Mouse (Mus musculus) left cerebral cortex, postnatal 14 days (tissue): ENCODE measurements at regions not wholly inside any gene's neighbourhood (a gene's known extent, or its start where the extent isn't known, plus 50 kb on each side); places are given as distances from the start of the nearest gene placed in this dataset.
A peak's percentile ranks its signal among the peaks of the same experiment; 100 is the strongest.

Experiments used
- DNase-seq, 2 experiments: peaks; one replicate each; pipeline ENCODE4 v3.0.0; 2021 to 2022; ENCODE audit warnings: low spot score in 2 of 2, mixed read lengths in 1 of 2
- intact Hi-C: fragments of 180-260 bp; cut with DNase I; formaldehyde crosslinking; loops from one replicate; pipeline ENCODE4 v1.15.1; 2025

- intact Hi-C loops: no loop called here
- no peak for DNase-seq
Measured at GRCm38 (mm10) chr8:128003881-128004286, 354.5 kb upstream of the Nrp1 start.

DNA sequence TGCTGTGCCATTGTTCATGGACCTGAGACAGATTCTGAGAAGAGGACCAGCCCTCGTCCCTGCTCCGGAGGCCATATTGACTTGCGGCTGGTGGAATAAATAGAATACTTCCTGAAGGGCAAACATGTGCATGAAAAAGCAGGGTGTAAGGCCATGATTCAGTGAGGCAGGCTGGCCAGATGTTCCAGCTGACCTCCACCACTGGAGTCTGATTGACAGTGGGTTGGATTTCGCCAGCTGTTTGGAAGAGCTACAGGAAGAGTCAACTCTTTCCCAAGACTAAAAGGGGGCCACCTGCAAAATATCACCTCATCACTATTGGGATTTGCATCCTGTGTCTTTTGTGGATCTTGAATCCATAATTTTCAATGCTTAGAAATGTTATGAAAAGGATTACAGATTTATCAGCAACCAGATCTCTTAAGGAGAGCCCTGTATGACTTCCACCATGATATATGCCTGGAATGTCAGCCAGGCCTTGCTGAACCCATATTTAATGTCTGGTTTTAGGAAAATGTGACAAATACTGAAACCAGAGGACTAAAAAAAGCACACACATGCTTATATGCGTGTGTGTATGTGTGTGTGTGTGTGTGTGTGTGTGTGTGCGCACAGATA is 348.9 kb upstream of the Nrp1 start:
- intact Hi-C loops: no loop called here
- DNase-seq: no peak

- intact Hi-C loops: no loop called here
- DNase-seq: no peak
Measured at GRCm38 (mm10) chr8:128017171-128017570, 341.2 kb upstream of the Nrp1 start.

DNA sequence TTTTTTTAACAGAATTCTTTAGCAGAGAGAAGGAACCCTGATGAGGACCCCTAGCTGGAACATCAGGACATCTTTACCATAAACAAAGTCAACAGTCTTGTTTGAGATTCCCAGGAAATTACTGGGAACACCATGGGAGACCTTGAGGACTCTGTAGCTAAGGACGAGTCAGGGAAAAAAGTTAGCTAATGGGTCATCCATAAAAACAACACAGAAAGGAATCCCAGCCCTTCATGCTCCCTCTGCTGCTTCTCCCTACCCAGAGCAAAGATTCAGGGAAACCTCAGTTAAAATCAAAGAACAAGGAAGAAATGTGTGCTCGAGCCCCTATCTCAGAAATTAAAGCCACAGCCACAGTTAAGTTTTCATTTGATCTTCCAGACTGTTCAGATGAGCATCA is 334.7 kb upstream of the Nrp1 start:
- intact Hi-C loops: no loop called here
- no peak for DNase-seq

DNA sequence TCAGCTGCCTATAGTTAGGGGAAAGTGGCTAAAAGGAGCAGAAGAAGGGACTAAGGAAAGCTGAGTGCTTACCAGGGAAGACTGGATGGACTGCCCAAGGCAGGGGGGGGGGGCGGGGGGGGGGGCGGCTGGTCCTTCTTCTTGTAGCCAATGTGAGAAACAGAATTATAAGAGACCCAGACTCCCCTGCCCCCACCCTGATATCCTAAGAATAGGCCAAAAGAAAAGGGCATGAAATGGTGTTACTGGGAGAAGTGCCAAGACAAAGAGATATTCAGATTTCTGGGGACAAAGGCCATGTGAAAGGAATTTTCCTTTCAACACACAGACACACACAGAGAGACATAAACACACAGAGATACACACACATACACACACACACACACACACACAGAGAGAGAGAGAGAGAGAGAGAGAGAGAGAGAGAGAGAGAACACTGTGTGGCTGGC is 333.6 kb upstream of the Nrp1 start:
- intact Hi-C loops: no loop called here
- no peak for DNase-seq

GRCm38 (mm10) chr8:128025251-128025856 is 333.1 kb upstream of the Nrp1 start:
- peak; percentile 34 to 38 for DNase-seq
- intact Hi-C loops: no loop called here

DNA sequence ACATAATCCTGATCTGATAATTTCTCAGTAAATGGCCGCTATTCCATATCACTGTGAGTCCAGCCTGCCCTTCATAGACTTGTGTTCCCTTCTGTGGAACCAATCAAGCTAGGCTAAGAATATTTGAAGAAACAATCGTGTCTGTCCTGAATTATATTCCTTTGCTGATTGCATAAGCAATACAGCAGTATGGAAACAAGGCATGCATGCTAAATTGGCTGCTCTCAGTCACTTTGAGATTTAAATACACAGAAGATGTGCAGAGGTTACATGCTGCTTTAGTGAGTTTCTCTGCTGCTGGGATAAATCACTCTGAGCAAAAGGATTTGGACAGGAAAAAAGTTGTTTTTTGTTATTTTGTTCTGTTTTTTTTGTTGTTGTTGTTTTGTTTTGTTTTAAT is 331.4 kb upstream of the Nrp1 start:
- no peak for DNase-seq
- intact Hi-C loops: no loop called here

DNA sequence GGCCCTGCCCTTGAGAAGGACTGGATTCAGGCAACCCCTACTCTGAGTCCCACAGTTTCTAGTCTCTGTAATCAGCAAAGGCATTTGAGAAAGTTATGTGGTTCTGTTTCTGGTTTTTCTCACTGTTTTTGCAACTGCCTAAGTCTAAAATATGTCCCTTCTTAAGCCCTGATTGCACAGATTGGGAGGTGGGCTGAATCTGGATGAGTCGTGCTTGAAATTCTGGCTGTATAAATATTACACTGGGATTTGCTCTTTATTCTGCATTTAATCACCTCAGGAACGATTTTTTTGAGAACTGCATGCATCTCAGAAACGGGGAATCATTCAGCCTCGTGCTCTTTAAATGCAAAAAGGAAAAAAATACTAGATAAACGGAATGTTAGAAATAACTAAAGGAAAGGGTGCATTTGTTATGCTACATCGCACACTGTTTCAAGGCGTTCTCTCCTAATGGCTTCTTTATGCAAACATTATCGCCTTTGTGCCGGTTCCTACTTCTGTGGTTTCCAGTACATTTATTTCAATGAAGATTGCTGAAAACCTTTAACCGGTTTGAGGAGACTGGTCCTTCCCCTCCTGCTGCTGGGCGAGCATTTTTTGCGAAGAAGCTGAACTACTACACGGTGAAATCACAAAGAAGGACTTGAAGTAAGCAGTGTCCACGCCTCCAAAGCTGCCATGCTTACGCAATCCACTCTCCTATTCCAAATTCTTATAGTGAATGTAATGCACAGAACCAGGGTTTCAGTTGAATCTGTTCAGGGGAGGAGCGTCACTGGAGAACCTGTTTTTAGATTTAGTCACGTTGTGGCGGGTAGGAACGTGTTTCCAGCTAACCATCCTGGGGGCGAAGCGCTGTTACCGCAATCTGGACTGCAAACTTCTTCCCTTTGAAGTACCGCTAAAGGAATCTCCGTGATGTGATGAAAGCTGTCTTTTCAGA is 327.8 kb upstream of the Nrp1 start:
- intact Hi-C loops: loop anchor here (1.0 to 5.0 kb wide), 3 partner anchors 113 to 328 kb away; partner anchors contain the start of gene Nrp1

DNA sequence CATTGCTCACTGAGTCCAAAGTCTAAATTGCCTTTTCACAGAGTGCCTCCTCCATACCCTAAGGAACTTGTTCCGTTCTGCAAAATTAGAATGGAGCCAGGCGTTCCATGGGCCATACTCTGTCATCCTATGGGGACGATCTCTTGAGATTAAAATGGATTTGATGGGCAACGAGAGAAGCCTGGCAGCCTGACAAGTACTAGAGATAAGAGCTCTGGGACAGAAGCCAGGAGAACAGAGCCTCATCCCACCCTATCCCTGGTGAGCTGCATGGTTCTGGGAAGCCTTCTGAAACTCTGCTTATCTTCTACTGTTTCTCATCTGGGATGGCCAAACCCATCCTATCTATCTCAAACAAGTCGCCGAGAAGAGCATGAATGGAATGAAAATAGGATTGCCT is 324.3 kb upstream of the Nrp1 start:
- peak in 1 of 2 experiments; percentile 9 for DNase-seq
- intact Hi-C loops: loop anchor here (5.0 kb wide), 2 partner anchors 117 to 133 kb away; no protein-coding TSS in a partner anchor

More for the DNA sequence above, 327.8 kb upstream of the Nrp1 start:
- peak; percentile 69 to 85 for DNase-seq

DNA sequence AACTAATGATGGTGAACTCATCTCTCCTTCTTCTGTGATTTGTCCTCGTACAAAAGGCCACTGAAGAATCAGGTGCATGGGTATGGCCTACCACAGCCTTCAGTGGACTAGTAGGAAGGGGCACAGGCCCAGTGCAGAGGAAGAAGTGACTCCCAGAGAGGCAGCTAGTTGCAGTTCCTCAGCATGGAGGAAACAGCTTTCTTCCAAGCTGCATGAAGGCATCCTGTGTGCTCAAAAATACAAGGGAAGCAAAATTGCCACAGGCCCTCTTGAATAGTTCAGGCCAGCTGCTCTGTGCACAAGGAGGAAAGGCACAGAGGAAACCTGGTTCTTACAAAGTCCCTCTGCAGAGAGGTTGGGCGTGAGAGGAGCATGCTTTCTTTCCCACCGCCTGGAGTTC is 322.7 kb upstream of the Nrp1 start:
- DNase-seq: peak; percentile 9 to 39
- intact Hi-C loops: no loop called here

DNA sequence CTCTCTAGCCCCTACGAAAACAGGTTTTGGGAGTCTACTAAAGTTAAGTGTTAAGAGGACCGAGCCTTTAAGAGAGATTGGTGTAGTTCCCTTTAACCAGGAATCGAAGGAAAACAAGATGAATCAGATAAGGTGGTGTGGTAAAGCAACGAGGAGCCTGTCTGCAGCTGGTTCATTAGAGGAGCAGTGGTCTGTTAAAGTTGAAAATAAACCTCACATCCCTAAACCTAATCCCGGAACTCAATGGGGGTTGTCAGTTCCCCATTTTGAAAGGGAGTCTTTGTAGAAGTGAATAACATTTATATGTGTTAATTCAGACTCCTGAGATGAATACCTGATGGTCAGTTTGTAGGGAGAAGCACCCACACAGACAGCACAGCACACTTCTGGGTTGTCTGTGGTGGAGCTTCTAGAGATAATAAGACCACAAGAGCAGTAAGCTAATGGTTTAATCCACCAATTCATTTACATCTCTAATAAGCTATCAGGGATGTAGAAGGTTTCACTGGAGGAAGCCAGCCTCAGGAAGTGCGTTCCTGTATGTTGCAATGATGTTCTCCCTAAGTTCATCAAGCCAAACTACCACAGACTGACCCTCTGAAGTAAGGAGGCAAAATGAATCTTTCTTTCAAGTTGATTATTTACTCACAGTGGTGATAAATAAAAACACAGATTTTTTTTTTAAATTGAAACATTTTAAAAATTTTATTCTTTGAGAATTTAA is 318.9 kb upstream of the Nrp1 start:
- intact Hi-C loops: no loop called here
- no peak for DNase-seq

- DNase-seq: no peak
- intact Hi-C loops: no loop called here
Measured at GRCm38 (mm10) chr8:128042877-128043276, 315.5 kb upstream of the Nrp1 start.

DNA sequence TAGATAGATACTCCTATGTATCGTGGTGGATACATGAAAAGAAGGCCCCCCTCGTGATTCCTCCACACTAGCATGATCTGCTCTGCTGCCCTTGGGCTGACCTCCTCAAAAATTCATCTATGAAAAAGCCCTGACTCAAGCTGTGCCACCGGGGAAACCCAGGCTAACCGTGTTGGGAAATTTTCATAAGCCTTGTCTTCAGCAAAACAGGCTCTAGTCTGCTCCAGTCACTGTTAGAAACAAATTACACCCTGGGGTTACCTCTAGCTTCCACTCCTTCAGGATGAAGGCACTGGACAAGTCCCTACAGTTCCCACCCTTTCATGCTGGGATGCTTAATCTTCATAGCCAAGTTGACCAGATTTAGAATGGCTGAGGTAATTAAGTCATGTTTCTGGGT is 315.0 kb upstream of the Nrp1 start:
- intact Hi-C loops: no loop called here

GRCm38 (mm10) chr8:128056251-128056650 is 302.2 kb upstream of the Nrp1 start:
- intact Hi-C loops: no loop called here
- DNase-seq: no peak

More for the DNA sequence above, 315.0 kb upstream of the Nrp1 start:
- no peak for DNase-seq

GRCm38 (mm10) chr8:128057845-128058244 is 300.6 kb upstream of the Nrp1 start:
- intact Hi-C loops: no loop called here

GRCm38 (mm10) chr8:128059817-128060216 is 298.6 kb upstream of the Nrp1 start:
- intact Hi-C loops: no loop called here
- no peak for DNase-seq

More at GRCm38 (mm10) chr8:128057845-128058244, 300.6 kb upstream of the Nrp1 start:
- no peak for DNase-seq

DNA sequence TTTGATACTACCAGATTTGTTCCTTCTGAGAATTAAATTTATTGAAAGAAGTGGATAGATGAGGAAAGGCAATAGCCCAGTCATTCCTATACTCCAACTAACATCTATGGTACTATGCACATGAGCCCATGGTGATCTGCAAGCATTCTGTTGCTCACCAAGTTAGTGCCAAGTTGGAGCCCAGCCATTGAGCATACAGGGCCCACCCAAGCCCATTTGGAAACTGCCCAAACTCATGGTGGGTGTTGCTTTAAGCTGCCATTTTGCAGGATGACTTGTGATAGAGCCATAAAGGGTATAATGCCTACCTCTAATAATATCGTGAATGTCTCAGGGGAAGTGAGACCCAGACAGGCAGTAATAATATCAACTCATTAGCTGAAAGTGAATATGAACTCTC is 294.2 kb upstream of the Nrp1 start:
- no peak for DNase-seq
- intact Hi-C loops: no loop called here

- no peak for DNase-seq
- intact Hi-C loops: no loop called here
Measured at GRCm38 (mm10) chr8:128065127-128065526, 293.3 kb upstream of the Nrp1 start.

- intact Hi-C loops: no loop called here
Measured at GRCm38 (mm10) chr8:128065964-128066680, 292.3 kb upstream of the Nrp1 start.

More at GRCm38 (mm10) chr8:128065964-128066680, 292.3 kb upstream of the Nrp1 start:
- DNase-seq: no peak
